ENCODE assay signal across 22 mouse cellular contexts in genomic region chr17:36929236-36929932, GRCm38 (mm10). TPM values are rescaled to one million over a fixed set of nuclear protein-coding genes. Genes with fewer than 3 reads are reported as not detected.
DNase-seq lines count a peak whose midpoint lies in the region; ATAC-seq and TF ChIP-seq lines count a peak whose summit lies in the region.
"Had no signal": no experiment of that assay in that cellular context is flagged by ENCODE, and none has a peak within 500 bp of the region (broad histone marks: within the 10 kb centered on the region; RNA-seq: fewer than 3 reads in every experiment).

No protein-coding gene starts in this region.

- no peak overlapping the region for H3K4me2 ChIP-seq in stomach, postnatal 0 days (replicated peaks; ENCODE audit: low read depth)
- no peak overlapping the region for H3K4me2 ChIP-seq in forebrain, embryonic 11.5 days (ENCODE audit: low read depth, low read length, severe bottlenecking)
- H3K4me2 ChIP-seq: embryonic facial prominence, embryonic 12.5 days; forebrain, embryonic 12.5 days; hindbrain, embryonic 14.5 days; intestine, embryonic 15.5 days had no signal

- TF ChIP-seq CTCF in heart, adult 2 months (IDR thresholded peaks at IDR 0.05) = no peak
- no peak for TF ChIP-seq CTCF in stomach, postnatal 0 days (IDR thresholded peaks at IDR 0.05; ENCODE audit: low read depth)

- H3K36me3 ChIP-seq in heart, adult 2 months (ENCODE audit: control insufficient read depth, insufficient read depth, low read length) = no peaks in the 10 kb centered on the region; the same call in 1 of the 2 replicates
- no peaks in the 10 kb centered on the region for H3K36me3 ChIP-seq in stomach, postnatal 0 days (ENCODE audit: control insufficient read depth, insufficient read depth, low read length)
- H3K36me3 ChIP-seq in forebrain, embryonic 11.5 days (ENCODE audit: control insufficient read depth, insufficient read depth, low read length) = no peaks in the 10 kb centered on the region
- H3K36me3 ChIP-seq: embryonic facial prominence, embryonic 12.5 days; forebrain, embryonic 12.5 days; hindbrain, embryonic 10.5 days; intestine, embryonic 15.5 days had no signal

- H3K4me1 ChIP-seq in heart, adult 2 months (ENCODE audit: control insufficient read depth, insufficient read depth, low read length) = peaks cover 15% of the 10 kb centered on the region
- no peaks in the 10 kb centered on the region for H3K4me1 ChIP-seq in stomach, postnatal 0 days (replicated peaks; ENCODE audit: control insufficient read depth, insufficient read depth)
- H3K4me1 ChIP-seq in forebrain, embryonic 11.5 days (replicated peaks; ENCODE audit: control insufficient read depth, insufficient read depth, low read length) = no peaks in the 10 kb centered on the region
- H3K4me1 ChIP-seq: embryonic facial prominence, embryonic 12.5 days; forebrain, embryonic 12.5 days; intestine, embryonic 15.5 days had no signal

- no peak overlapping the region for H3K9ac ChIP-seq in heart, adult 2 months (ENCODE audit: low read depth, low read length)
- no peak overlapping the region for H3K9ac ChIP-seq in stomach, postnatal 0 days (ENCODE audit: low read length)
- no peak overlapping the region for H3K9ac ChIP-seq in forebrain, embryonic 11.5 days (ENCODE audit: low read length)
- H3K9ac ChIP-seq: embryonic facial prominence, embryonic 12.5 days; forebrain, embryonic 12.5 days; hindbrain, embryonic 14.5 days; intestine, embryonic 15.5 days had no signal

- intact Hi-C loops in heart, adult 2 months (cut with DNase I) = no loop called here
- intact Hi-C loops in heart, postnatal 14 days (cut with DNase I) = no loop called here
- intact Hi-C loops in left cerebral cortex, postnatal 36 days (cut with DNase I) = no loop called here
- intact Hi-C loops in left cerebral cortex, postnatal 10 days (cut with DNase I) = no loop called here

- 66% methylated on average over 12 of the region's 12 CpGs for WGBS in heart, adult 2 months
- WGBS in stomach, postnatal 0 days = 64% methylated on average over 12 of the region's 12 CpGs
- 82% methylated on average over 12 of the region's 12 CpGs for WGBS in forebrain, embryonic 11.5 days

- DNase-seq in heart, adult 2 months = no peak
- DNase-seq in heart, postnatal 14 days = no peak
- DNase-seq in left cerebral cortex, postnatal 36 days (ENCODE audit: low spot score in 2 of 2) = peak; percentile 25 to 32
- no peak for DNase-seq in left cerebral cortex, postnatal 10 days (ENCODE audit: extremely low spot score in 1 of 2, low spot score in 2 of 2)
- DNase-seq in stomach, postnatal 0 days (ENCODE audit: low spot score) = no peak
- no peak for DNase-seq in forebrain, embryonic 11.5 days (ENCODE audit: low spot score)
- DNase-seq: adrenal gland, adult 2 months; adrenal gland, postnatal 25 days; cerebellum, adult 2 months; gastrocnemius, adult 2 months; gastrocnemius, postnatal 25 days had no signal

- no peaks in the 10 kb centered on the region for H3K79me2 ChIP-seq in heart, adult 2 months (replicated peaks; ENCODE audit: control insufficient read depth, insufficient read depth, low read length)

- no peak for TF ChIP-seq POLR2A in heart, adult 2 months (IDR thresholded peaks at IDR 0.05; ENCODE audit: insufficient read depth, low read depth, low read length)

- ATAC-seq in stomach, postnatal 0 days (ENCODE audit: low FRiP score, low TSS enrichment) = no peak
- ATAC-seq in forebrain, embryonic 11.5 days (replicated peaks; ENCODE audit: low FRiP score) = no peak
- ATAC-seq: forebrain, embryonic 16.5 days; intestine, embryonic 15.5 days had no signal

- H3K27ac ChIP-seq in heart, adult 2 months = peak overlapping the region; percentile 67
- 0 out of 2 replicates have a peak overlapping the region, but pooled peaks have one; percentile 31 for H3K27ac ChIP-seq in stomach, postnatal 0 days (replicated peaks)
- H3K27ac ChIP-seq in forebrain, embryonic 11.5 days (ENCODE audit: low read depth, low read length) = no peak overlapping the region
- H3K27ac ChIP-seq: embryonic facial prominence, embryonic 12.5 days; forebrain, embryonic 12.5 days; gastrocnemius, adult 2 months; hindbrain, embryonic 10.5 days; hindbrain, embryonic 14.5 days; intestine, embryonic 15.5 days had no signal

- TF ChIP-seq EP300 in heart, adult 2 months (IDR thresholded peaks at IDR 0.05; ENCODE audit: insufficient read depth, low read depth, low read length) = no peak
- no peak for TF ChIP-seq EP300 in stomach, postnatal 0 days (optimal IDR thresholded peaks at IDR 0.05)

- H3K9me3 ChIP-seq in stomach, postnatal 0 days (ENCODE audit: control insufficient read depth, low read length) = no peaks in the 10 kb centered on the region
- H3K9me3 ChIP-seq in forebrain, embryonic 11.5 days (ENCODE audit: control insufficient read depth, low read length) = no peaks in the 10 kb centered on the region
- H3K9me3 ChIP-seq: embryonic facial prominence, embryonic 12.5 days; forebrain, embryonic 12.5 days; hindbrain, embryonic 10.5 days; intestine, embryonic 15.5 days had no signal

- H3K27me3 ChIP-seq in heart, adult 2 months (ENCODE audit: control insufficient read depth, insufficient read depth, low read length) = no peaks in the 10 kb centered on the region
- no peaks in the 10 kb centered on the region for H3K27me3 ChIP-seq in stomach, postnatal 0 days (ENCODE audit: control insufficient read depth, insufficient read depth, low read length)
- H3K27me3 ChIP-seq in forebrain, embryonic 11.5 days (ENCODE audit: control insufficient read depth, insufficient read depth, low read length) = no peaks in the 10 kb centered on the region
- H3K27me3 ChIP-seq: embryonic facial prominence, embryonic 12.5 days; intestine, embryonic 15.5 days had no signal

- H3K4me3 ChIP-seq in heart, adult 2 months = no peak overlapping the region
- H3K4me3 ChIP-seq in stomach, postnatal 0 days (ENCODE audit: low read depth, low read length) = no peak overlapping the region
- H3K4me3 ChIP-seq in forebrain, embryonic 11.5 days (ENCODE audit: low read depth, low read length) = no peak overlapping the region
- H3K4me3 ChIP-seq: embryonic facial prominence, embryonic 12.5 days; forebrain, embryonic 12.5 days; gastrocnemius, adult 2 months; hindbrain, embryonic 10.5 days; intestine, embryonic 15.5 days had no signal

RNA-seq across cellular contexts. Expression of gene Rnf39, which starts 13.3 kb away (rescaled TPM):
- total RNA-seq in heart, adult 2 months (2021) = under 1 TPM; 0.77 to 0.81 TPM
- 0.64 and 1.00 TPM in 2 replicates for polyA plus RNA-seq in heart, adult 2 months (2012; rRNA removed)
- total RNA-seq in heart, postnatal 14 days (2021) = under 1 TPM; 0.49 to 0.57 TPM
- 1 to 10 TPM; 7.1 to 9.9 TPM for total RNA-seq in left cerebral cortex, postnatal 36 days (2021)
- total RNA-seq in left cerebral cortex, postnatal 10 days (2021) = 1 to 10 TPM; 1.3 to 2.6 TPM
- polyA plus RNA-seq in stomach, postnatal 0 days (2015; fragmentation: Nextera tagmentation; extraction: Ambion mirVana) = 48.9 and 53.1 TPM in 2 replicates
- 0.33 and 0.44 TPM in 2 replicates for polyA plus RNA-seq in forebrain, embryonic 11.5 days (2014; fragmentation: Nextera tagmentation; extraction: Ambion mirVana)
- total RNA-seq: granulocyte monocyte progenitor cell, adult 5-6 weeks had no signal

RNA-seq across cellular contexts. Expression of gene Ppp1r11, which starts 22.2 kb away (rescaled TPM):
- total RNA-seq in heart, adult 2 months (2021) = 100 to 1,000 TPM in 1 of 2 experiments, 10 to 100 TPM in 1; 92.4 to 108 TPM
- 56.8 and 70.8 TPM in 2 replicates for polyA plus RNA-seq in heart, adult 2 months (2012; rRNA removed)
- 10 to 100 TPM; 62.2 to 68.6 TPM for total RNA-seq in heart, postnatal 14 days (2021)
- 100 to 1,000 TPM; 126 to 130 TPM for total RNA-seq in left cerebral cortex, postnatal 36 days (2021)
- total RNA-seq in left cerebral cortex, postnatal 10 days (2021) = 10 to 100 TPM; 89.7 to 90.6 TPM
- polyA plus RNA-seq in stomach, postnatal 0 days (2015; fragmentation: Nextera tagmentation; extraction: Ambion mirVana) = 77.9 and 79.7 TPM in 2 replicates
- polyA plus RNA-seq in forebrain, embryonic 11.5 days (2014; fragmentation: Nextera tagmentation; extraction: Ambion mirVana) = 142 and 149 TPM in 2 replicates

RNA-seq across cellular contexts. Expression of gene Znrd1, which starts 29.0 kb away (rescaled TPM):
- total RNA-seq in heart, adult 2 months (2021) = 10 to 100 TPM; 25.9 to 29.0 TPM
- 19.8 and 26.2 TPM in 2 replicates for polyA plus RNA-seq in heart, adult 2 months (2012; rRNA removed)
- 10 to 100 TPM; 21.4 to 26.9 TPM for total RNA-seq in heart, postnatal 14 days (2021)
- total RNA-seq in left cerebral cortex, postnatal 36 days (2021) = 10 to 100 TPM; 32.1 to 33.5 TPM
- 10 to 100 TPM; 25.3 to 27.8 TPM for total RNA-seq in left cerebral cortex, postnatal 10 days (2021)
- 49.4 and 58.6 TPM in 2 replicates for polyA plus RNA-seq in stomach, postnatal 0 days (2015; fragmentation: Nextera tagmentation; extraction: Ambion mirVana)
- 83.2 and 86.6 TPM in 2 replicates for polyA plus RNA-seq in forebrain, embryonic 11.5 days (2014; fragmentation: Nextera tagmentation; extraction: Ambion mirVana)

RNA-seq across cellular contexts. Expression of gene Znrd1as, which starts 29.0 kb away (rescaled TPM):
- total RNA-seq in heart, adult 2 months (2021) = 10 to 100 TPM; 14.1 to 18.2 TPM
- polyA plus RNA-seq in heart, adult 2 months (2012; rRNA removed) = 4.0 and 8.8 TPM in 2 replicates
- 1 to 10 TPM; 8.5 to 9.9 TPM for total RNA-seq in heart, postnatal 14 days (2021)
- total RNA-seq in left cerebral cortex, postnatal 36 days (2021) = 1 to 10 TPM; 3.6 to 3.8 TPM
- total RNA-seq in left cerebral cortex, postnatal 10 days (2021) = 1 to 10 TPM; 2.8 to 3.5 TPM
- 4.5 and 5.2 TPM in 2 replicates for polyA plus RNA-seq in stomach, postnatal 0 days (2015; fragmentation: Nextera tagmentation; extraction: Ambion mirVana)
- 10.2 and 10.5 TPM in 2 replicates for polyA plus RNA-seq in forebrain, embryonic 11.5 days (2014; fragmentation: Nextera tagmentation; extraction: Ambion mirVana)

RNA-seq across cellular contexts. Expression of gene Trim31, which starts 31.5 kb away (rescaled TPM):
- not detected for total RNA-seq in heart, adult 2 months (2021)
- not detected in 2 replicates for polyA plus RNA-seq in heart, adult 2 months (2012; rRNA removed)
- total RNA-seq in heart, postnatal 14 days (2021) = not detected
- not detected for total RNA-seq in left cerebral cortex, postnatal 36 days (2021)
- total RNA-seq in left cerebral cortex, postnatal 10 days (2021) = not detected
- polyA plus RNA-seq in stomach, postnatal 0 days (2015; fragmentation: Nextera tagmentation; extraction: Ambion mirVana) = 1.4 and 1.8 TPM in 2 replicates
- not detected in 2 replicates for polyA plus RNA-seq in forebrain, embryonic 11.5 days (2014; fragmentation: Nextera tagmentation; extraction: Ambion mirVana)
- total RNA-seq: adrenal gland, adult 2 months; adrenal gland, postnatal 25 days; ES-E14; gastrocnemius, adult 2 months; gastrocnemius, postnatal 25 days; granulocyte monocyte progenitor cell, adult 5-6 weeks; heart, postnatal 25 days had no signal
- polyA plus RNA-seq: adrenal gland, adult 2 months; cerebellum, adult 2 months; cortical plate, adult 2 months; embryonic facial prominence, embryonic 12.5 days; forebrain, embryonic 12.5 days; forebrain, embryonic 16.5 days; heart, embryonic 14.5 days; hindbrain, embryonic 10.5 days; hindbrain, embryonic 14.5 days had no signal

Comparison
In these comparisons a context has a peak if more than half of its experiments do, and no peak if none do; other contexts are left out.
1. DNase-seq: peak in left cerebral cortex, postnatal 36 days (2 of 2); none in heart, adult 2 months (0 of 2), heart, postnatal 14 days (0 of 2), left cerebral cortex, postnatal 10 days (0 of 2), stomach, postnatal 0 days (single experiment) and forebrain, embryonic 11.5 days (single experiment).